Mouse (Mus musculus) retina, embryonic 14.5 days (tissue): ENCODE data around the gene Taf1c.
A peak's percentile ranks its signal among the peaks of the same experiment; 100 is the strongest.

Experiments
- DNase-seq: peaks from one replicate; pipeline ENCODE4 v3.0.0-alpha.2; 2015; ENCODE audit warnings: low spot score

The Taf1c gene

DNA sequence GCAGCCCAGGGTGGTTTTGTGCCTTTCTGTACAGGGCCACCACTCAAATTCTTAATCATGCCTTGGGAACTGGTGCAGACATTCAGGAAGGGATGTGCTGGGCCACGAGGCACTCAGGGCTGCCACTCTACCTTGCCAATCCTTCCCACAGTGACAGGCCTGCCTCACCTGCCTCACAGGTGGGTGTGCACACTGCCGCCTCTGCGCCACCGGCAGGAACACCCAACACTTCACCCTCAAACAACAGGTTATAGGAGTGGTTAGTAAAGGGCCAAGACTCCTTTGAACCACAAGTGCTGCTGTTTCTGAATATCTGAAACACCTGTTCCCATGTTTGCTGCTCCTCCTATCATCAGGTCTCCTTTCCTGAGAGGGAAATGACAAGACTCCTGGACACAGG lies 32.6 kb downstream of the Taf1c start:
- no peak for DNase-seq

DNA sequence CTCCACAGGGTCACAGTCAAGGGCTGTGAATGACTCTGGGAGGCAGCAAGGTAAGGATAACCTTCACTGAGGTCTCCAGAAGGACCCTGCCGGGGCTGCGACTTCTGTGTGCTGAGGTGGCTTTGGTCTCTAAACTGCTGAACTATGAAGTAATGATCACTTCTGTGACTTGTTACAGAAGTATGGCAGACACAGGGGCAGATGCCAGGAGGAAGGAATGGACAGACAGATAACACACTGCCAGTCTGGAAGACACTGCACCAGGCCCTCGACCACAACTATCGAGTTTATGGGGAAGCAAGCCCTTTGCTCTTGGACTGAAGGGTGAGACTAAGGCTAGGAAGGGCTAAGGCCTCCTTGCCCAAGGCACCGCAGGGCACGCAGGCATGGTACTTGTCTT lies 33.9 kb downstream of the Taf1c start:
- DNase-seq, result no peak

DNA sequence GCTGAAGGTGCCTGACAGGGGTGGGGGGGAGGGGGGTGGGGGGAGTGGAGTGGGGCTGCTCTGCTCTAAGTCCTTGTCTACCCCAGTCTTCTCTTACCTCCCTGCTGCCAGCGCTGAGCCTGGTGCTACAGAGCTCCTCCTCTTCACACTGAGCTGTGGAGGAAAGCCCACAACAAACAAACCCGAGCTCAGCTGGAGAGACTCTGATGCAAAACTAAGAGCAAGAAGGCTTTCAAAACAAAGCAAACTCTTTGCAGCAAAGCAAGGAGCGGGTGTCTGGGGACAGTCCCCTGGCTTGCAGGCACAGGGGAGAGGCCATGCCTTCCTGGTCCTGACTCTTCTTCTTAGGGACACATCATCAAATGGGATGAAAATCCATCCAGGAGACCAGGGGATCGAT lies 35.1 kb downstream of the Taf1c start:
- DNase-seq, result no peak

DNA sequence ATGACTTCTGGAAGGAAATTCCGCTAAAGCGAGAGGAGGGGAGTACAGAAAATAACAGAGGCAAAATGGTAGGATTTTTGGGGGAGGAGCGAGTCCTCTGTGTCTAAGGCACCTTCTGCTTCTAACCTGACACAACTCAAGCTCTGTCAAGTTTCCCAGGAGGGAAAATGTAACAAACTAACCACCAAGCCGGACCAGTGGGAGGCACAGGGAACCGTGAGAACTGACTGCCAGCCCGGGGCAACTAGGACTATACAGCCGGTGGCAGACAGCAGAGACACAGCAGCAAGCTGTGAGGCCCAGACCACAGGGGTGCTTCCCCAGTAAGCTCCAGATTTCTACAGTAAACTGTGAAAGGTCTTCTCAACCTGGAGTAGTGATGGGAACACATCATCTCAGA lies 36.1 kb downstream of the Taf1c start:
- no peak for DNase-seq

DNA sequence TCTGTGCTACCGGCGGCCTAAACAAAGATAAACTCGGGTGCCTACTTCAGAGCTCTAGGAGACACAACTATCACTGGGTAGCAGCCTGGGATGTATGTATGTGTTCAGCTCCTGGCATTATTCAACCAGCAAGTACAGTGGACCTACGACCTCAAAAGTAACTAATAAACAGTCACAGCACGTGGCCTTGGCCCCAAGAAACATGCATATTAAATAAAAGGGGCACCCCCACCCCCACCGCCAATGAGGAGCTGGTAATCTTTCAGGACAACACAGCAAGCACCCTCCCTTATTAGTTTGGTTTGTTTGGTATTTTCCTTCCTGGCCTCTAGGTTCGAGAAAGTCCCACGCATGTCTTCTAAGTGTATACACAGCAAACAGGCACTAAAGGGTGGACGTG lies 36.8 kb downstream of the Taf1c start:
- no peak for DNase-seq

DNA sequence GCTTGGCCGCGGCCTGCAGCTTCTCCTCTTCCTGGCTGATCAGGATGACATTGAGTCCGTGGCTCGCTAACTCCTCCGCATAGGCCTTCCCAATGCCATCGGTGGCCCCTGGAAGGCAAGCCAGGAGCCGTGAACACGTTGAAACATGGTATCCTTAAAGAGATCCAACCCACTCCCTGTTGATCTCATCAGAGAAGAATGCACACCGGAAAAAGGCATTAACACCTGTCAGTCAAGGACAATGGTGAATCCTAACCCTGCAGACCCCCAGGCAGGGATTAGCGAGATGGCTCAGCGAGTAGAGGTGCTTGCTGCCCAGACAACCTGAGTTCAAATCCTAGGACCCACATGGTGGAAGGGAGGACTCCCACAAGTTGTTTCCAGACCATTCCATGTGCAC lies 38.7 kb downstream of the Taf1c start:
- DNase-seq, result no peak

DNA sequence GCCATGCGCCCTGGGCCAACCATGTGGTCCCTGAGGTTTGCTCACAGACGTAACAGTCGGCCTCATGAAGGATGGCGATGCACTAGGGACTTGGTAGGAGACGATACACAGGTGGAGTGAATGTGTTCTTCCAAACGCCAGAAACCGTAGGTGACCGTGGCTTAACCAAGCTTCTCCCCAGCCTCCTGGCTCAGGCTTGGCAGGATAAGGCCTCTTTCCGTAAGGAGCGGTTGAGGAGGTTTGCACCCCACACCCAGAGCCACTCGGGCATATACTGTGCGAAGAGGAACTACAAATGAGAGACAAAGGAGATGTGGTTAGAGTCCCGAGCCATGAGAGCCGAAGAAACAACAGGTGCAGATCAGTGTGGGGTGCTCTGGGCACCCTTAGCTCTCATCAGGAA lies 41.2 kb downstream of the Taf1c start:
- no peak for DNase-seq

DNA sequence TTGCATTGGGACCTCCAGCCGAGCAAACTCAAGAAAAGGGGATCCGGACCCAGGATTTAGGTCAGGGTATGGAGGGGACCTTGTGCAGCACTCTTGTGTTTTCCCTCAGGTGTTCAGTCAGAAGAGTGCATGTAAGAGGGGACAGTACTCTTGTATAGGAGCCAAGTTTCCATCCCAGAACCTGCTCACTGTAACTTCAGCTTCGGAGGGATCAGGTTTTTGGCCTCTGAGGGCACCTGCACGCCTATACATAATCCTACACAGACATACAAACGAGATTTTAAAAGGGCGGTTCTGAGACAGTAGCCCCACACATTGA lies 45.7 kb downstream of the Taf1c start:
- DNase-seq, result no peak

DNA sequence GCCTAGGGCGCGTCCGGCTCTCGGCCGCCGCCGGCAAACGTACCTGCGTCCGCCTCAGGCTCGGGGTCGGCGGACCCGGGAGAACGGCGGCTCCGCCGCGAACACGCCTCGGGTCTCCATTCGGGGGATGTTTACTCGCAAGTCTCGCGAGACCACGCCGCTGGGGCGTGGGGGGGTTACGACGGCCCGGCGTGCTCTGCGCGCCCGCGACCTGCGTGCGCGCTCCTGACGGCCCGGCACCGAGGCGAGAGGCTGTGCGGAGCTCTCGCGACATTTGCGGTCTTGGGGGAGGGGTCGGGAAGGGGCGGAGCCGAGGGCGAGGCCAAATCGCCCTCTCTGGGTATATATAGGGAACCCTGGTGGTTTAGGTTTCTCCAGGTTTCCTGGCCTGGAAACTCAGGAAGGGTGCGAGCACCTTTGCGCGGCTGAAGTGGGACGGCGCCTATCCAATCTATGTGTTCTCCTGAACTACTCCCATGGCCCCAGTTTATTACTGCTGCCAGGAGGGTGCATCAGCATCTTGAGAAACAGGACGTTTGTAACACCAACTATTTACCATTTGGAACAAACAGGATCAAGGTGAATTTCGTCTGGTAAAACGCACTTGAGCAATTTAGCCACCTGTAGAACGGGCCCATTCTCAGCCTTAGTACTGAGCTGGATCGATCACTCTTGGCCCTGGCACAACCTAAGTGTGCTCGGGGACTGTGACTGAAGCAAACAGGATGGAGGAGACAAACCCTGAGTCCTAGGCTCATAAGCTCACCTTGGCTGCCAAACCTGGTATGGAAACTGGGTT lies 46.2 kb downstream of the Taf1c start, which contains the start of gene Mbtps1:
TSS of gene Mbtps1 (minus strand) at position 133 of the 799 bp plus-strand sequence.
- DNase-seq, result peak; percentile 96

DNA sequence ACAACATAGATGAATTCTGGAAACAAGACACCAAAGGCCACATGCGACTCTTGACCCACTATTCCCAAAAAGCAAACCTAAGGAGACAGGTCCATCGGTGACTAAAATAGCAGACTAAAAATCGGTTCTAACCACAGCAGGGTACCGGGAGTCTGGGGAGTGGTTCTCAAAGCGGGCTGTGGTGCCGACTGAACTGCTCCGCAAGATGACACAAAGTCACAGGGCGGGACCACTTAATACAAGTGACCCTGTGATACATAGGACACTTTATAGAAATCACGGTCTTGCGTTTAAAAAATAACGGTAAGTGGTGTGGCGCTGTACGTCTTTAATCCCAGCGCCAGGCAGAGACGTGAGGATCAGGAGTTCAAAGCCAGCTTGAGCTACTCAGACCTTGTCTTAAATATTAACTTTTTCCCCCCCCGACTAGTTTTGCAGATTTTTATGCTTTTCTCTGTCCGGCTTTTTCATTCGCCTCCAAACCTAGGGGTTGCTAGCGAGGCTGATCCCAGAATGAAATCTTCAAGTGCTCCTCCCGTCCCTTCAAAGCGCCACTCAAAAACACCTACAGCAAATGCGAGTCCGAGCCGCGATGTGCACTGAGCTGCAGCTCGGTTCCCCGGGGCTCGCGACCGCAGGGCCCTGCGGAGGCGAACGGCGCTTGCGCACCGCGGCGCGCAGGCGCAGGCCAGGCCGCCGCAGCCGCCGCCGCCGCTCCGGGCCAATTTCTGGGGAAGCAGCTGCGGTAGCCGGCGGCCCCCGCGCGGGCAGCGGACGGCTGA lies 47.0 kb downstream of the Taf1c start:
- DNase-seq, result peak; percentile 84

DNA sequence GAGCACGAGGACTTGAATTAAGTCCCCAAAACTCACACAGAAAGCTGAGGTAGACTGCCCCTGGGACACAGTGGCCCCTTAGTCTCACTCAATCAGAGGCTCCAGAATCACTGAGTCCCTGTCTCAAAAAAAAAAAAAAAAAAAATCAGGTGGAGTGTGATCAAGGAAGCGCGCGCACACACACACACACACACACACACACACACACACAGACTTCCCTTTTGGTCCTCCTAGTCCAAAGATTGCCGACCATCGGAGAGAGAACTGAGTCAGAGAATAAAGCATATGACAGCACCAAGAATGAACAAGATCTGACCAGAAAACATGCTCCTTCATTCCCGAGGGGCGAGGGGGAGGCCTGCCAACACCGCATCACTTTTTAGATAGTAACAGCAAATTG lies 47.9 kb downstream of the Taf1c start:
- no peak for DNase-seq

DNA sequence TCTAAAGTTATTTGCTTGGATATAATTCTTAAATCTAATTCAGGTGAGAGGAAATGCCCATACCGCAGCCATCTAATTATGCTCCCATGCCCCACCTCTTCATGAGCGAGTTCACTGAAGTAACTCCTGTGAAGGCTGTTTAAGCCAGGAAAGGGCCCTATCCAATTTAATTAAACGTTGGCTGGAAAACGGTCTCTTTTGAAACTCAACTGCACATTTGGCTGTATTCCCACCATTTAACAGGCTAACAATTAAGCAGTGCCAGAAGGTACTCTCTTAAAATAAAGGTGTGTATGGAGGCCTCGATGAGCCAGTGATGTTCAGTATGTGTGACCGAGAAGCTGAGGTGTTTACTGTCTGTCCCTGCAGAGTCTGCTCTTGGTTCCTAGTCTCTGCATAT lies 49.2 kb downstream of the Taf1c start:
- DNase-seq, result no peak

DNA sequence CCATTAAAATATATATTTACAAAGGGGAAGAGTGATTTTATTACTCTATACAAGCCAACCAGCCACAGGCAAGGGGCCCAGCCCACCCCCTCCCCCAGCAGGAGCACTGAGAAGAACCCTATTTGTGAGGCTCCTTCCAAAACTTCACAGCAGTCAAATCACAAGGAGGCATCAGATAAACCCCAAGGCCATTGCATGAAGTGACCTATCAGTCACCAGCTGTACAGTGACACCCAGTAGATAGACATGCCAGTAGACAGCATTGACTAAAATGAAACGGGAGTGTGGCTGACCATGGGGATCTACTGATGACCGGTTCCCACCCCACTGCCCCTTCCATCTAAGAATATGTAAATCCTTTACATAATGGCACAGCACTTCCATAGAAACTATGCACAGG lies 52.1 kb downstream of the Taf1c start:
- DNase-seq, result no peak

DNA sequence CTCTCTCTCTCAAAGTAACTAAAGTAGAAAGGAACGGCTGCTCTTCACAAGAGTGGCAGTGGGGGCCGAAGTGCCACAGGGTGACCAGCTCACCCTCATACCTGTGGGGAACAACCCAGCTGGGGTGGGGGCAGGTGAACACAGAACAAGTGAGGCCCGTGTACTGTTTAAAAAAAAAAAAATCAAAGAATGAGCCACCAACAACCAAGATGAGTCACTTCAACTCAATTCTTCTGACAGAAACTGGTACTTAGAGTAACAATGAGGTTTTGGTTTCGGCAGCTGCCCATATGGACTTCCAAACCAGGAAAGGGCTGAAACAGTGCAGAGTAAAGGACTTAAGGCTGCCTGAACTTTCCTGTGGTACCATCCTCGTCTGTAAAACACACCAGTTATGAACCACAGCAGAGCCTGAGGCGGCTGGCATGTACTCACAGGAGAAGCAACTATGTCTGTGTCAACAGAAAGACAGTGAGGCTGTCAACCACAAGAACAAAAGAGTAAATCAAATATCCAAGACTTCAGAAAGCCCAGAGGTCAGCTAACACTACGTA lies 56.4 kb downstream of the Taf1c start:
- DNase-seq, result no peak
